In the genomic region with DNA sequence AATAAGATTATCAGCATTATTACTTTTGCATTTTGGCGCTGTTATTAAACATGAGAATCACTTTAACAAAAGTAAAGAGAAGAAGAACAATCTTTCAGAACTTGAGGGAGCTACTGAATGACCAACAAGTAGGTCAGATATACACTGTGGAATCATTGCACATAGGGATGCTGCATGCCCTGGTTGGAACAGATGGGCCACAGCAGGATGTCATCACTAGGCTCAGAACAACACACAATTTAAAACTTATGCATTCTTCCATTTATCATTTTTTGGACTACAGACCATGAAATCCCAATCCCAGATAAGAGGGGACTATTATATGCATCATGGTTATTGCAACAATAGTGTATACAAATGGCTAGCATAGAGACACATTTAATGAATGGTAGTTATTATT, we compare ENCODE assay signal across 26 mouse cellular contexts. TPM values are rescaled to one million over a fixed set of nuclear protein-coding genes. Genes with fewer than 3 reads are reported as not detected.
A peak's percentile ranks its signal among the peaks of the same experiment; 100 is the strongest.
DNase-seq lines count a peak whose midpoint lies in the region; ATAC-seq and TF ChIP-seq lines count a peak whose summit lies in the region.
"Had no signal": no experiment of that assay in that cellular context is flagged by ENCODE, and none has a peak within 500 bp of the region (broad histone marks: within the 10 kb centered on the region; RNA-seq: fewer than 3 reads in every experiment).

No protein-coding gene starts in this region.

- TF ChIP-seq CTCF in cerebellum, adult 2 months (IDR thresholded peaks at IDR 0.05; ENCODE audit: borderline replicate concordance, insufficient read depth, low read depth, low read length): no peak

- H3K27me3 ChIP-seq in cerebellum, adult 2 months (ENCODE audit: control insufficient read depth, insufficient read depth, low read length): no peaks in the 10 kb centered on the region
- H3K27me3 ChIP-seq: forebrain, embryonic 13.5 days; heart, embryonic 13.5 days; Patski had no signal

- no peak for DNase-seq in cerebellum, postnatal 10 days
- DNase-seq in brain, adult 2 months (ENCODE audit: low read depth, low spot score): peak; percentile 72
- DNase-seq in cerebellum, adult 2 months: peak; percentile 48 to 67
- DNase-seq in cerebellum, adult 9-11 months: peak; percentile 41
- DNase-seq in yolk sac, embryonic 10.5 days (ENCODE audit: low spot score): no peak
- no peak for DNase-seq in lung, postnatal 36 days
- no peak for DNase-seq in adrenal gland, adult 8-10 months
- DNase-seq: adrenal gland, postnatal 14 days; forebrain, postnatal 0 days; gastrocnemius, postnatal 10 days; gastrocnemius, postnatal 36 days; heart, adult 2 months; heart, postnatal 14 days; heart, postnatal 4 days; kidney, adult 18-20 months; kidney, adult 9 months had no signal

- H3K4me3 ChIP-seq in cerebellum, adult 2 months (replicated peaks; ENCODE audit: insufficient read depth, low read depth, low read length): no peak overlapping the region
- H3K4me3 ChIP-seq: forebrain, embryonic 10.5 days; forebrain, embryonic 13.5 days; heart, adult 2 months; heart, embryonic 10.5 days; heart, embryonic 13.5 days had no signal

- ATAC-seq in cerebellum, adult (ENCODE audit: insufficient number of reproducible peaks, low FRiP score, low TSS enrichment): peak; percentile 84
- ATAC-seq: forebrain, embryonic 13.5 days; forebrain, postnatal 0 days; hindbrain, postnatal 0 days; inflammation-experienced regulatory T-cells, adult 6 months; intestine, embryonic 16.5 days; Patski had no signal

- peaks cover 4% of the 10 kb centered on the region; the same call in 1 of the 2 replicates for H3K4me1 ChIP-seq in cerebellum, adult 2 months (ENCODE audit: control insufficient read depth, insufficient read depth, low read length)

- 96% methylated on average over 1 of the region's 1 CpGs for WGBS in cerebellum, adult 2 months

- H3K27ac ChIP-seq in cerebellum, adult 2 months (ENCODE audit: insufficient read depth, low read length): no peak overlapping the region
- H3K27ac ChIP-seq: forebrain, embryonic 10.5 days; forebrain, embryonic 13.5 days; heart, adult 2 months; heart, embryonic 10.5 days; heart, embryonic 13.5 days; hindbrain, embryonic 14.5 days; hindbrain, postnatal 0 days had no signal

- TF ChIP-seq POLR2A in cerebellum, adult 2 months (IDR thresholded peaks at IDR 0.05; ENCODE audit: borderline replicate concordance, insufficient read depth, low read length): no peak

RNA-seq across cellular contexts. Expression of gene Nemp2, which starts 47.6 kb away (rescaled TPM):
- 9.3 and 11.3 TPM in 2 replicates for polyA plus RNA-seq in cerebellum, adult 2 months (2012; rRNA removed)
- total RNA-seq in adrenal gland, adult 8-10 months (2022): 1 to 10 TPM; 3.2 to 5.9 (median 4.9) TPM

Comparison
In these comparisons a context has a peak if more than half of its experiments do, and no peak if none do; other contexts are left out.
1. DNase-seq: peak in brain, adult 2 months (single experiment), cerebellum, adult 2 months (2 of 2) and cerebellum, adult 9-11 months (single experiment); none in cerebellum, postnatal 10 days (0 of 2), yolk sac, embryonic 10.5 days (single experiment), lung, postnatal 36 days (single experiment) and adrenal gland, adult 8-10 months (single experiment).